Mouse (Mus musculus): ENCODE results near the gene E330014E10Rik. TPM values are rescaled to one million over a fixed set of nuclear protein-coding genes. Genes with fewer than 3 reads are reported as not detected.
"Not testable (repeated sequence)": the region's sequence is repeated elsewhere in the genome, so short reads cannot be mapped to it uniquely, and the experiment has no call there.

E330014E10Rik gene
- not detected in 2 replicates for polyA plus RNA-seq (2012)

- H3K27me3 ChIP-seq (ENCODE audit: control insufficient read depth); H3K4me1 ChIP-seq (ENCODE audit: control insufficient read depth): not testable (repeated sequence)
These were observed at the start of gene E330014E10Rik for GRCm38 (mm10) chr5:95775690-95776089. E330014E10Rik (plus strand) TSS chr5:95775990.

GRCm38 (mm10) chr5:95736073-95736472, 39.7 kb upstream of the E330014E10Rik start, which contains the start of gene Gm7978:
Gm7978 (minus strand) TSS chr5:95736173.
- not testable (repeated sequence) for H3K4me3 ChIP-seq (replicated peaks); H3K36me3 ChIP-seq (ENCODE audit: control insufficient read depth); H3K9me3 ChIP-seq (ENCODE audit: control insufficient read depth, low read length); H3K27me3 ChIP-seq (ENCODE audit: control insufficient read depth); H3K4me1 ChIP-seq (ENCODE audit: control insufficient read depth)

More at GRCm38 (mm10) chr5:95775690-95776089, at the start of gene E330014E10Rik:
- H3K9me3 ChIP-seq (ENCODE audit: control insufficient read depth, low read length); H3K36me3 ChIP-seq (ENCODE audit: control insufficient read depth); H3K4me3 ChIP-seq (replicated peaks): not testable (repeated sequence)

- not testable (repeated sequence) for H3K4me1 ChIP-seq (ENCODE audit: control insufficient read depth); H3K4me3 ChIP-seq (replicated peaks); H3K27me3 ChIP-seq (ENCODE audit: control insufficient read depth); H3K36me3 ChIP-seq (ENCODE audit: control insufficient read depth); H3K9me3 ChIP-seq (ENCODE audit: control insufficient read depth, low read length)
These were observed 34.1 kb upstream of the E330014E10Rik start, which contains the start of gene Gm7982 for GRCm38 (mm10) chr5:95741714-95742113. Gm7982 (plus strand) TSS chr5:95742014.

- H3K4me1 ChIP-seq (ENCODE audit: control insufficient read depth); H3K36me3 ChIP-seq (ENCODE audit: control insufficient read depth); H3K9me3 ChIP-seq (ENCODE audit: control insufficient read depth, low read length); H3K4me3 ChIP-seq (replicated peaks); H3K27me3 ChIP-seq (ENCODE audit: control insufficient read depth): not testable (repeated sequence)
These were observed 35.1 kb downstream of the E330014E10Rik start for GRCm38 (mm10) chr5:95810841-95811240.

- Histone ChIP-seq H3K4me3 (replicated peaks) (no peak overlapping the region), H3K4me1 (ENCODE audit: control insufficient read depth) (no peaks in the 10 kb centered on the region), H3K27me3 (ENCODE audit: control insufficient read depth) (no peaks in the 10 kb centered on the region), H3K36me3 (ENCODE audit: control insufficient read depth) (no peaks in the 10 kb centered on the region), H3K9me3 (ENCODE audit: control insufficient read depth, low read length) (peaks cover 16% of the 10 kb centered on the region)
- TF ChIP-seq TAL1 (IDR thresholded peaks at IDR 0.05; ENCODE audit: low read length) (no peak), GATA1 (IDR thresholded peaks at IDR 0.05; ENCODE audit: low read length) (no peak)
These were observed 60.8 kb downstream of the E330014E10Rik start for GRCm38 (mm10) chr5:95836580-95836979.

GRCm38 (mm10) chr5:95854030-95854429, 78.2 kb downstream of the E330014E10Rik start:
- Histone ChIP-seq H3K27me3 (ENCODE audit: control insufficient read depth) (no peaks in the 10 kb centered on the region), H3K9me3 (ENCODE audit: control insufficient read depth, low read length) (peaks cover 13% of the 10 kb centered on the region), H3K4me1 (ENCODE audit: control insufficient read depth) (no peaks in the 10 kb centered on the region), H3K4me3 (replicated peaks) (no peak overlapping the region), H3K36me3 (ENCODE audit: control insufficient read depth) (no peaks in the 10 kb centered on the region)
- TF ChIP-seq TAL1 (IDR thresholded peaks at IDR 0.05; ENCODE audit: low read length) (no peak), GATA1 (IDR thresholded peaks at IDR 0.05; ENCODE audit: low read length) (no peak)

Other genes with a start within 250 kb of the E330014E10Rik start
- gene Gm7971, start 181.1 kb upstream of the E330014E10Rik start, polyA plus RNA-seq (2012), result not detected in 2 replicates
- not detected in 2 replicates for gene Gm7978, start 39.8 kb upstream of the E330014E10Rik start, polyA plus RNA-seq (2012)
- gene Gm7982, start 34.0 kb upstream of the E330014E10Rik start, polyA plus RNA-seq (2012), result not detected in 2 replicates
- not detected in 2 replicates for gene Cxcl13, start 181.0 kb downstream of the E330014E10Rik start, polyA plus RNA-seq (2012)

All from erythroblast, embryonic 14.5 days (primary cell).